Mouse (Mus musculus) megakaryocyte, embryonic 14.5 days (primary cell): Measurements from ENCODE around the gene Rab12. TPM values are rescaled to one million over a fixed set of nuclear protein-coding genes. Genes with fewer than 3 reads are reported as not detected.

ENCODE experiments used
- H3K27me3 ChIP-seq: replicated peaks from 2 replicates; pipeline ENCODE3; 2012; ENCODE audit warnings: inconsistent platforms
- H3K36me3 ChIP-seq: replicated peaks from 2 replicates; pipeline ENCODE3; 2012; ENCODE audit warnings: low read length, inconsistent platforms, mixed read lengths
- H3K4me1 ChIP-seq: 2 replicates; pipeline ENCODE4 v1.6.1; 2012; ENCODE audit warnings: inconsistent platforms
- H3K4me3 ChIP-seq: replicated peaks from 2 replicates; pipeline ENCODE3; 2012; ENCODE audit warnings: moderate library complexity, mild to moderate bottlenecking, inconsistent platforms
- H3K9me3 ChIP-seq: 2 replicates; pipeline ENCODE4 v1.6.1; 2012; ENCODE audit warnings: inconsistent platforms
- FLI1 ChIP-seq: IDR thresholded peaks from 2 replicates; pipeline ENCODE4 v1.6.1; 2012; ENCODE audit warnings: low read length, inconsistent platforms, mixed read lengths
- GATA1 ChIP-seq: IDR thresholded peaks from 3 replicates; pipeline ENCODE4 v1.6.1; 2012; ENCODE audit warnings: mixed read lengths, low read length, inconsistent platforms, borderline replicate concordance
- polyA plus RNA-seq: library from polyadenylated mRNA; stranded (reverse); fragments of >175 nt; gene quantifications from 2 replicates; pipeline ENCODE4 v1.2.3, GENCODE M21; 2012; ENCODE audit warnings: low replicate concordance; ENCODE audit not compliant: insufficient read depth

Gene Rab12
- polyA plus RNA-seq, 1 experiment: 9.9 TPM

- TF ChIP-seq GATA1: no peak
- TF ChIP-seq FLI1: no peak
- H3K9me3 ChIP-seq: 0 out of 2 replicates have a peak, but pooled peaks cover 4% of the 10 kb centered on the region
- H3K4me3 ChIP-seq: peak overlapping the region; percentile 99
- H3K36me3 ChIP-seq: peaks cover 19% of the 10 kb centered on the region
- H3K4me1 ChIP-seq: peaks cover 48% of the 10 kb centered on the region
- no peaks in the 10 kb centered on the region for H3K27me3 ChIP-seq
Measured at GRCm38 (mm10) chr17:66518877-66519553, 514 bp downstream of the Rab12 start.

- Histone ChIP-seq H3K36me3 (peaks cover 38% of the 10 kb centered on the region), H3K9me3 (0 out of 2 replicates have a peak, but pooled peaks cover 2% of the 10 kb centered on the region), H3K4me1 (peaks cover 68% of the 10 kb centered on the region), H3K4me3 (peak overlapping the region; percentile 60), H3K27me3 (no peaks in the 10 kb centered on the region)
- TF ChIP-seq FLI1 (no peak), GATA1 (no peak)
Measured at GRCm38 (mm10) chr17:66516953-66517352, 2.6 kb downstream of the Rab12 start.

- no peak for TF ChIP-seq GATA1
- no peak for TF ChIP-seq FLI1
- H3K4me3 ChIP-seq: no peak overlapping the region
- H3K9me3 ChIP-seq: no peaks in the 10 kb centered on the region
- H3K4me1 ChIP-seq: peaks cover 88% of the 10 kb centered on the region
- H3K36me3 ChIP-seq: peaks cover 52% of the 10 kb centered on the region
- H3K27me3 ChIP-seq: no peaks in the 10 kb centered on the region
Measured at GRCm38 (mm10) chr17:66514288-66514995, 5.1 kb downstream of the Rab12 start.

GRCm38 (mm10) chr17:66512202-66512956, 7.2 kb downstream of the Rab12 start:
- no peak for TF ChIP-seq FLI1
- Histone ChIP-seq H3K27me3 (no peaks in the 10 kb centered on the region), H3K4me3 (peak overlapping the region; percentile 70), H3K4me1 (peaks cover 92% of the 10 kb centered on the region), H3K9me3 (no peaks in the 10 kb centered on the region), H3K36me3 (peaks cover 67% of the 10 kb centered on the region)

GRCm38 (mm10) chr17:66510221-66510683, 9.3 kb downstream of the Rab12 start:
- TF ChIP-seq GATA1 (no peak), FLI1 (no peak)
- peak overlapping the region; percentile 79 for H3K4me3 ChIP-seq
- no peaks in the 10 kb centered on the region for H3K27me3 ChIP-seq
- no peaks in the 10 kb centered on the region for H3K9me3 ChIP-seq
- peaks cover 75% of the 10 kb centered on the region for H3K36me3 ChIP-seq
- peaks cover 78% of the 10 kb centered on the region for H3K4me1 ChIP-seq

- peaks cover 78% of the 10 kb centered on the region for H3K36me3 ChIP-seq
- H3K4me3 ChIP-seq: no peak overlapping the region
- no peaks in the 10 kb centered on the region for H3K9me3 ChIP-seq
- TF ChIP-seq GATA1 (no peak), FLI1 (no peak)
- no peaks in the 10 kb centered on the region for H3K27me3 ChIP-seq
- H3K4me1 ChIP-seq: peaks cover 57% of the 10 kb centered on the region
Measured at GRCm38 (mm10) chr17:66507049-66507954, 12.2 kb downstream of the Rab12 start.

- no peak for TF ChIP-seq FLI1
- no peak for TF ChIP-seq GATA1
- H3K9me3 ChIP-seq: no peaks in the 10 kb centered on the region
- peaks cover 85% of the 10 kb centered on the region for H3K36me3 ChIP-seq
- H3K4me3 ChIP-seq: no peak overlapping the region
- peaks cover 34% of the 10 kb centered on the region for H3K4me1 ChIP-seq
- H3K27me3 ChIP-seq: no peaks in the 10 kb centered on the region
Measured at GRCm38 (mm10) chr17:66504964-66505363, 14.6 kb downstream of the Rab12 start.

GRCm38 (mm10) chr17:66504248-66504647, 15.3 kb downstream of the Rab12 start:
- TF ChIP-seq FLI1 (no peak), GATA1 (no peak)
- Histone ChIP-seq H3K4me3 (no peak overlapping the region), H3K36me3 (peaks cover 88% of the 10 kb centered on the region), H3K27me3 (no peaks in the 10 kb centered on the region), H3K4me1 (peaks cover 26% of the 10 kb centered on the region), H3K9me3 (no peaks in the 10 kb centered on the region)

- no peaks in the 10 kb centered on the region for H3K27me3 ChIP-seq
- no peaks in the 10 kb centered on the region for H3K9me3 ChIP-seq
- peaks cover 91% of the 10 kb centered on the region for H3K36me3 ChIP-seq
- H3K4me1 ChIP-seq: peaks cover 19% of the 10 kb centered on the region
- TF ChIP-seq GATA1 (no peak), FLI1 (no peak)
- H3K4me3 ChIP-seq: no peak overlapping the region
Measured at GRCm38 (mm10) chr17:66503466-66503865, 16.1 kb downstream of the Rab12 start.
